Mouse (Mus musculus): ENCODE measurements around the gene Coq5.

Coq5 gene

DNA sequence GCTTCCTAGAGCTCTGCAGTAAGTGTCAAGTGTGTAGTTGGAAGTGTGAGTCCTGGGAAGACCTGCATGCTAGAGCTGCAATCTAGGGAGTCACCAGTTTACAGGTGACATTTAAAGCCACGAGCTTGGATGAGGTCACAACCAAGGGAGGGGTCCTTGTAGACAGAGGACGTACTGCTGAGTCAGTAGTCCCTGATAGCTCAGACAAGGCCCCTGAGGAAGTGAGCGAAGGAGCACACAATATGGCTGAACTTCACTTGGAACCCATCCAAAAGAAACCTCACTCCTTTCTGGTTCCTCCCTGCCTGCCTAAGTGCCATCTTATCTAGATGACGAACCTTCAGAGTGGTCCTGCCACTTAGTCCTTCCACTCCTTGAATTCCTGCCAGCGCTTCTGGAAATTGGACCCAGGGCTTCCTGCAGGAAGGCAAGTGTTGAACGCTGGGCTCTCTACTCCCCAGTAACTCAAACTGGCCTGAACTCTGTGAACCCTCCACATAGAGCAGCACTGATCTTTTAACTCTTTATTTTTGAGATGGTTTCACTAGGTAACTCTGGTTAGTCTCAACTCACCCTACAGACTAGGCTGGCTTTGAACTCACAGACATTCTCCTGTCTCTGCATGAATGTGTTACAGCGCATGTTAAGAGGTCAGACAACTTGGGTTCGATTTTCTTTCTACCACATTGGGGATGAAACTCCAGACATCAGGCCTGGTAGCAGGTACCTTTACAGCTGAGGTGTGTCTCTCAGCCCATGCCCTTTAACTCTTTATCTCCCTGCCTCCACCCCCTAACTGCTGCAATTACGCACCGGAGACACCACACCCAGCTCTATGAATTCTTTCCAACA is 33.6 kb downstream of the Coq5 start:
- no peak for DNase-seq

DNA sequence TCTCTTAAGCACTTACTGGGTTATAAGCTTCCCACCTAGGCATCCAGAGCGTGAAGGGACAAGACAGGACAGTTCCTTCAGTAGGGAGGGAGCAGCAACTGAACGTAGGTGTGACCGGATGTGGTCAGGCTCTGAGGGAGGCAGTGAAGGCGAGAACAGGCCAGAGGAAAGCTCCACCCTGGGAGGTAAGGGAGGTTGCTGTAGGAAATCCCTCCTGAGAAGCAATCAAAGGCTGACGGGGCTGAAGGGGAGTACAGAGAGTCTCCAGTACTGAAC is 34.1 kb downstream of the Coq5 start:
- DNase-seq, result no peak

- no peak for DNase-seq
Measured at GRCm38 (mm10) chr5:115316968-115317644, 37.6 kb downstream of the Coq5 start.

- DNase-seq, result no peak
Measured at GRCm38 (mm10) chr5:115317645-115318328, 38.3 kb downstream of the Coq5 start.

DNA sequence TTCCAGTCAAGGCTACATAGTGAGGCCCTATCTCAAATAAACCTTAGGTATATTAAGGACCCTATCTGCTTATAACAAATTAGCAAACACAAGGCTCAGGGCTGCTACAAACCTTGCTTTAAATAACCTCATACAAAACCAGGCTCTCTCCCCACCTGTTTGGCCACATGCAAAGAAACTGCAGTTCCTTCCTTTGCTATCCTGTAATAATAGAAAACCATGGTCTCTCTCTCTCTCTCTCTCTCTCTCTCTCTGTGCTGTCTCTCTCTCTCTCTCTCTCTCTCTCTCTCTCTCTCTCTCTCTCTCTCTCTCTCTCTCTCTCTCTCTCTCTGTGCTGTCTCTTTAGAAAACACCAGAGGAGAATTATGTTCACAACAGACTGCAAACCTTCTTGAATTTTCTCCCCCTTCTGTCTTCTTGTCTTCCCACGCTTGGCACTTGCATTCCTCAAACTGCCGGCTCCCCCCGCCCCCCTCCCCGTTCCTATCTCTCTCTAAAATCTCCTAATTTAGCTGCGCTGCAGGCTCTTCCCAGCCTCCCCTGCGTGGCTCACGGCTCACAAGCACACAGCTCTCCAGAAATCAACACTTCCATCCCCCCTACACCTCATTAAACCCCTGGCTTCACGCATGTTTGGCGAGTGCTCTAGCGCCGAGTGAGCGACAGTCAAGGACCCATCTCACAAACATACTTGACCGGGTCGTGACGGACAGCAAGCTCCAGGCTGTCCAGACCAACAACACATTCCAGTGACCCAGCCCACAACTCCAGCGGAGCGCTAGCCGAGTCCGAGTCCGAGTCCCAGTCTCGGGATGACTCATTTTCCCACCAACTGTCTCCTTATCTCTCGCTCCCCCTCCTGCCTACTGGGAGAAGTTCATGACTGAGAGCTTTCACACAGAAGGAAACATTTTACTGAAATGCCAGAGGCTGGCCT is 39.8 kb downstream of the Coq5 start:
- DNase-seq, result peak; percentile 72 to 80

DNA sequence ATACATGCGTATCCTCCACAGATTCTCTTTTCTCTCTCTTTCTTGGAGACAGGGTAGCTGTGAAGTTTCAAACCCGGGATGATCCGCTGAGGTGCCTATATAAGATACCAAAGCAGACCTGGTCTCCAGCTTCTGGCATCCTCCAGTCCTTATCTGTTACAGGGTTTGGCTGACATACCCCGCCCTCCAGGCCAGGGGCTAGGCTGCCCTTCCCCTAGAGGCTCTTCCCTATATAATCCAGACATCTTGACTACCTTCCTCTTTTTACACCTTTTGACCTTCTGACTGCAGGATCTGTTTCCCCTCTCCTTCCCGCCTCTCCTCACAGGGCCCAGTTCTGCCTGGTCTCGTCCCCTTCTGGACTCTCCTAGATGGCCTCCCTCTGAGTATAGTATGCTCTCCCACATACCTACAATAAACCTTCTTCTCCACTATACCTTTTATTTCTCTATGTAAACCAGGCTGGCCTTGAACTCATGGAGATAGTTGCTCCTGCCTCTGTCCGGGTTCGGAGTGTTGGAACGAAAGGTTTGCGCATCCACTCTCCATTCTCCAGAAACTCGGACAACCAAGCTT is 46.9 kb downstream of the Coq5 start:
- no peak for DNase-seq

- peak; percentile 97 to 98 for DNase-seq
Measured at GRCm38 (mm10) chr5:115326875-115327609, 47.6 kb downstream of the Coq5 start, which contains the start of gene Srsf9. Srsf9 (plus strand) TSS chr5:115327177.

DNA sequence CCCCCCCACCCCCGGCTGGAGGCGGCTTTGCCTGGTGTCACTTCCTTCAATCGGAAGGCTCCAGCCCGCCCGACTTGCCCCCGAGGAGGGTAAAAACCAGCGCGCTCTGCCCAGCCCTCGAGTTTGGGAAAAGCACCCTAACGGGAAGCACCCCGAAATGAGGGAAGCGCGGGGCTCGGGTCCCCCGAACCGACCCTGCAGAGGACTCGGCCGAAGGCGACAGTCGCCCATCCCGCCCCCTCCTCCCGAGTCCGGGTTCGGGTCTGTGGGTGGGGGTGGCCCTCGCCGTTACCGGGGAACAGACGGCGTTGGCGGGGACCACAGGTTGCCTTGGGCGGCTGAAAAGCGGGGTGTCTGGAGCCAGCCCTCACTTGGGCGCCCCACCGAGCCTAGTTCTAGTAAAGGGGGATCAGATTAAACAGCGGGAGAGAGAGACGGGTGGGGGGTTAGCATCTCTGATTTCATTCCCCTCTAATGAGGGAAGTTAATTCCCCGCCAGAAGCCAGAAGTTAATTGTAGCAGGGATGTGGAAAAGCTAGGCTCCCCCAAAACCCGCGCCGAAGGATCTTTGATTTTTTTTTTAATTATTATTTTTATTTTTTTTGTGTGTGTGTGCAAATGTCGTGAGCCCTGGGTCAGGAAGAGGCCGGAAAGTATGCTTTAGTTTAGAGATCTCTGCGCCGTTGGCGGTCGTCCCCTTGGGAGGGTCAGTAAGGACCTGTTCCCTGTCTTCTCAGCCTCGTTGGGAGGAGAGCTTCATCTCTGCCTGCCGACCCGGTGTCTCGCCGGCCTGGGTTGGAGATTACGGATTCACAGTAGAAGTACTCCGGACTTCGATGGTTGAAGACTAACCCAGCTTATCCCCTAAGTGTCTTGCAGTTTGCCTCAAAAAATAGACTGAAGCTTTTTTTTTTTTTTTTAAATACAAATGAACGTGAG is 48.4 kb downstream of the Coq5 start:
- peak in 1 of 2 experiments; percentile 41 for DNase-seq

DNA sequence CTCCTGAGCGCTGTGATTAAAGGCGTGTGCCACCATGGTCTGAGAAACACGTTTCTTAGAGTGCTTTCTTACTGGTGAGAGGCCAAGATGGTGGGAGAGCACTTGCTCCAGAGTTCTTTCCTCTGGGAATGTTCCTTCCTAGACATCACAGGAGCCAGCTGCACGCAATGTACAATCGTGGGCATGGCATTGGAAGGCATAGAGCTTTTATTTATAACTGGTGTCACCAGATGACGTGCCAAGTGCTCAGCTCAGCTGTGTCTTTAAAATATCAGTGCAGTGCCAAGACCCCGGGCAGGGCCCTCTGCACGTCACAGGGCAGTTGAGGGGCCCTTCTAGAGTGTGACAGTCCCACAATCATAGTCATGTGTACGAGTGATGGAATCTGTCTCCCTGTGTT is 51.5 kb downstream of the Coq5 start:
- DNase-seq, result no peak

GRCm38 (mm10) chr5:115333626-115334025 is 54.2 kb downstream of the Coq5 start:
- no peak for DNase-seq

DNA sequence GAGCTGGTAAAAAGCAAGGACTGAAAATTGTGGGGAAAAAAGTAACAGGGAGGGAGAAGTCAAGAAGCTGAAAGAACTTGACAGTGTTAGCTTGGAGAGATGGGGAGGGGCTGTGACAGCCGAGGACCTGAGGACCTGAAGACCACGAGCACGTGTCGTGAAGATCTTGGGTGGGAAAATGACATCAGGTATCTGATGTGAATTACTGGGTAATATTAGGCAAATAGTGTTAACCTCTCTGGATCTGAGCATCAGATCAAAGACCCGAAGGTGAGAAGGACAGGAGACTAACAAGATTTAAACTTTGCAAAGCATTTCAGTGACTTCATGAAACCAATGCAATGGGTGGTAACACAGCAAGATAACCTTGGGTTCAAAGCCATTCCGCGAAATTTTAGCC is 60.5 kb downstream of the Coq5 start:
- DNase-seq, result no peak

GRCm38 (mm10) chr5:115340577-115341313 is 61.3 kb downstream of the Coq5 start, which contains the start of the genes Gatc and Triap1:
Gatc (minus strand) TSS chr5:115341178.
Triap1 (plus strand) TSS chr5:115341225.
- DNase-seq, result peak; percentile 91 to 92

DNA sequence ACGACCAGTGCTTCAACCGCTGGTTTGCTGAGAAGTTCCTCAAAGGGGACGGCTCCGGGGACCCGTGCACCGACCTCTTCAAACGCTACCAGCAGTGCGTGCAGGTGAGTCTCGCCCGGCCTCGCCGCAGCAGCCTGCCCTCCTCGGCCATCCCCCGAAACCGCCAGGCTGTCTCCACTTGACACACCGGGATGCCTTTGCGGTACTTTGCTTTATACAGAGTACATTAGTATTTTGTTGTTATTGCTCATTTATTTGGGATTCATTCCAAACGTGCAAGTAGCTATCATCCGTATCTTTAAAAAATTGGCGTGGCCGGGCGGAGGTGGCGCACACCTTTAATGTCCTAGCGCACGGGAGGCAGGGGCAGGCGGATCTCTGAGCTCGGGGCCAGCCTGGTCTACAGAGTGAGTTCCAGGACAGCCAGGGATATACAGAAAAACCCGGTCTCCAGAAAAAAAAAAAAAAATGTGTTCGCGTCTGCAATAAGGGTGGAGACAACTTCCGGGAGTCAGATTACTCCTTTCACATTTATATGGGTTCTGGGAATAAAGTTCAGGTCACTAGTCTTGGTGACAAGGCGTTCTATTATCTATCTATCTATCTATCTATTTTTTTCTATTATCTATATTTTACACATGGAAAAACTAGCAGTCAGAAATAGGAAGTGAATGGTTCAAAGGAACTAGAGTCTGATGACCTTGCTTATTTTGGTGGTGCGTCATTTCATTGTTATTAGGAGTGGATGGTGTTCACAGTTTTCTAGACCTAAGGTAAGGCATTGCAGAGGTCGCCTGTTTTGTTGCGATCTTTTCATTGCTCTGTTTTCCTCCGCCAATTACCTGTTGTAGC is 62.1 kb downstream of the Coq5 start:
- no peak for DNase-seq

Measured in cerebellum, postnatal 36 days (tissue).